Mouse (Mus musculus) neural tube, embryonic 12.5 days (tissue): ENCODE data around the gene Ascc2. TPM values are rescaled to one million over a fixed set of nuclear protein-coding genes. Genes with fewer than 3 reads are reported as not detected.

ENCODE experiments used
- ATAC-seq: fragments of 200-750 bp; cut with Nextera tagmentation; 2 replicates; pipeline ENCODE4 v1.8.0; 2017; ENCODE audit warnings: low read depth, mild to moderate bottlenecking, moderate TSS enrichment, moderate library complexity; ENCODE audit not compliant: low FRiP score
- H3K27ac ChIP-seq: fragments of 300-500 bp; sonication (generic); 2 replicates; pipeline ENCODE4 v1.5.1; 2016
- H3K27me3 ChIP-seq: fragments of 300-500 bp; sonication (generic); replicated peaks from 2 replicates; pipeline ENCODE4 v1.6.1; 2016; ENCODE audit warnings: mild to moderate bottlenecking
- H3K36me3 ChIP-seq: fragments of 300-500 bp; sonication (generic); 2 replicates; pipeline ENCODE4 v1.6.1; 2016; ENCODE audit warnings: mild to moderate bottlenecking
- H3K4me1 ChIP-seq: fragments of 300-500 bp; sonication (generic); 2 replicates; pipeline ENCODE4 v1.6.1; 2016
- H3K4me2 ChIP-seq: fragments of 300-500 bp; sonication (generic); replicated peaks from 2 replicates; pipeline ENCODE4 v1.6.1; 2016; ENCODE audit warnings: mild to moderate bottlenecking
- H3K4me3 ChIP-seq: fragments of 300-500 bp; sonication (generic); 2 replicates; pipeline ENCODE4 v1.5.1; 2016
- H3K9ac ChIP-seq: fragments of 300-500 bp; sonication (generic); 2 replicates; pipeline ENCODE4 v1.6.1; 2016; ENCODE audit warnings: mild to moderate bottlenecking
- H3K9me3 ChIP-seq: fragments of 300-500 bp; sonication (generic); 2 replicates; pipeline ENCODE4 v1.6.1; 2016; ENCODE audit warnings: mild to moderate bottlenecking
- WGBS: fragments of 180-500 bp; shearing (Covaris S2); methylation state at CpG from one replicate; pipeline ENCODE4 v1.1.7; 2016; 5-methylcytosine and 5-hydroxymethylcytosine counted together
- polyA plus RNA-seq: library from polyadenylated mRNA; unstranded; fragments of >200 nt; fragmentation: Nextera tagmentation; extraction: Ambion mirVana; gene quantifications from 2 replicates; pipeline ENCODE4 v1.2.1, GENCODE M21; 2016

The Ascc2 gene
- polyA plus RNA-seq, 1 experiment from 2014 or later = 28.8 TPM

- H3K27me3 ChIP-seq = no peaks in the 10 kb centered on the region
- no peak overlapping the region for H3K9ac ChIP-seq
- no peaks in the 10 kb centered on the region for H3K36me3 ChIP-seq
- no peak for ATAC-seq
- H3K9me3 ChIP-seq = no peaks in the 10 kb centered on the region
- H3K4me3 ChIP-seq = no peak overlapping the region
- no peak overlapping the region for H3K4me2 ChIP-seq
- H3K4me1 ChIP-seq = peaks cover 14% of the 10 kb centered on the region
- 78% methylated on average over 1 of the region's 1 CpGs for WGBS
- H3K27ac ChIP-seq = no peak overlapping the region
Observed at GRCm38 (mm10) chr11:4606541-4606940, 31.0 kb upstream of the Ascc2 start.

DNA sequence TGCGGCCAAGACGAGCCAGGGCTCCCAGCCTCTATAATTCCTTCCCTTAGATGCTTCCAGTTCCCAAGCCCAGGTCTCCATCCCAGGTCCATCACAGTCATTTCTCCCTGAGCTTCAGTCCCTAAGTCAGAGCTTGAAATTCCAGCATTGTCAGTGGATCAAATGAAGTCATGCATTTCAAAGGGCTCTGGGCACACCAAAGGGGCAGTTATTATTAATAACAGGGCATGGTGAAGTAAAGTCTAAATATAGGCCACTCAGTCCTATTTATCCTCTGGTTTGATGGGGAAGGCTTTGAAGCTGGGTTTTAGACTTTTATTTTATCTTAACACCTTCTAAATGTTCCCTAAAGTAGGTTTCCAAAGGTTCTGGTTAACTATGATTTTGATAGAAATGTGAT is 25.6 kb upstream of the Ascc2 start:
- no peak for ATAC-seq
- no peaks in the 10 kb centered on the region for H3K4me1 ChIP-seq
- H3K27me3 ChIP-seq = no peaks in the 10 kb centered on the region
- H3K4me2 ChIP-seq = no peak overlapping the region
- H3K9me3 ChIP-seq = no peaks in the 10 kb centered on the region
- no peak overlapping the region for H3K9ac ChIP-seq
- H3K4me3 ChIP-seq = no peak overlapping the region
- no peak overlapping the region for H3K27ac ChIP-seq
- no peaks in the 10 kb centered on the region for H3K36me3 ChIP-seq
- WGBS = 73% methylated on average over 2 of the region's 2 CpGs

GRCm38 (mm10) chr11:4620017-4620485 is 17.5 kb upstream of the Ascc2 start, which contains the start of gene Gm11032:
Gene Gm11032 (plus strand): TSS chr11:4620067.
- H3K4me3 ChIP-seq = no peak within 1 kb of the TSS
- H3K27me3 ChIP-seq = no peaks in the 10 kb centered on the region
- H3K9me3 ChIP-seq = no peaks in the 10 kb centered on the region
- no peaks in the 10 kb centered on the region for H3K36me3 ChIP-seq
- H3K27ac ChIP-seq = no peak within 1 kb of the TSS
- H3K4me2 ChIP-seq = no peak within 1 kb of the TSS
- H3K9ac ChIP-seq = no peak within 1 kb of the TSS
- no peak for ATAC-seq
- WGBS = 81% methylated on average over 16 of the region's 16 CpGs
- no peaks in the 10 kb centered on the region for H3K4me1 ChIP-seq

GRCm38 (mm10) chr11:4620501-4621108 is 16.9 kb upstream of the Ascc2 start:
- Histone ChIP-seq H3K4me1 (no peaks in the 10 kb centered on the region), H3K9me3 (no peaks in the 10 kb centered on the region), H3K4me3 (no peak overlapping the region), H3K27me3 (no peaks in the 10 kb centered on the region), H3K36me3 (no peaks in the 10 kb centered on the region), H3K9ac (no peak overlapping the region), H3K27ac (no peak overlapping the region), H3K4me2 (no peak overlapping the region)
- 74% methylated on average over 13 of the region's 13 CpGs for WGBS
- ATAC-seq = no peak

GRCm38 (mm10) chr11:4621866-4622265 is 15.7 kb upstream of the Ascc2 start:
- Histone ChIP-seq H3K9me3 (no peaks in the 10 kb centered on the region), H3K4me3 (no peak overlapping the region), H3K27me3 (no peaks in the 10 kb centered on the region), H3K4me1 (no peaks in the 10 kb centered on the region), H3K27ac (no peak overlapping the region), H3K4me2 (no peak overlapping the region), H3K9ac (no peak overlapping the region), H3K36me3 (no peaks in the 10 kb centered on the region)
- 76% methylated on average over 4 of the region's 4 CpGs for WGBS
- no peak for ATAC-seq

- Histone ChIP-seq H3K4me2 (no peak overlapping the region), H3K9me3 (no peaks in the 10 kb centered on the region), H3K27me3 (no peaks in the 10 kb centered on the region), H3K9ac (no peak overlapping the region), H3K27ac (no peak overlapping the region), H3K36me3 (no peaks in the 10 kb centered on the region), H3K4me1 (no peaks in the 10 kb centered on the region), H3K4me3 (no peak overlapping the region)
- no peak for ATAC-seq
- WGBS = 75% methylated on average over 7 of the region's 7 CpGs
Observed at GRCm38 (mm10) chr11:4622442-4622986, 15.0 kb upstream of the Ascc2 start.

GRCm38 (mm10) chr11:4622997-4623396 is 14.6 kb upstream of the Ascc2 start:
- 64% methylated on average over 5 of the region's 5 CpGs for WGBS
- Histone ChIP-seq H3K27ac (no peak overlapping the region), H3K4me3 (no peak overlapping the region), H3K9me3 (no peaks in the 10 kb centered on the region), H3K36me3 (no peaks in the 10 kb centered on the region), H3K9ac (no peak overlapping the region), H3K4me1 (no peaks in the 10 kb centered on the region), H3K27me3 (no peaks in the 10 kb centered on the region), H3K4me2 (no peak overlapping the region)
- no peak for ATAC-seq

DNA sequence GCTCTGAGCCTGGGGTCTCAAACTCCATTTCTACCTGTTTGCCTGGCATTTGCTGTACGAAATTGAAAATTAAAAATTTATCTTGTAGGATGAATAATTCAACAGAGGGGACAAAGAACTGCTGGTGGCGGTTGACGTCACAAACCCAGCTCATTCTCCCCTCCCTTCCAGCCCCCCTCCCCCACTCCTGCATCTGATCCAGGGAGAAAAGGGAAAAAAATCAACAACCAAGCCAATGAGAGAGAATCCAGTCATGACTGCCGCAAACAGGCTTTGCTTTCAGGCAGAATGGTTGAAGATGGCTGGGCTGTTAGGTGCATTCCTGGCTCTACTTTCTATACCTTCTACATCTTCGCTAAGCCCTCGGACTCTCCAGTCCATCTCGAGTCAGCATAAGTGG is 11.6 kb upstream of the Ascc2 start:
- no peak for ATAC-seq
- Histone ChIP-seq H3K27me3 (no peaks in the 10 kb centered on the region), H3K27ac (no peak overlapping the region), H3K4me1 (no peaks in the 10 kb centered on the region), H3K36me3 (no peaks in the 10 kb centered on the region), H3K4me2 (no peak overlapping the region), H3K4me3 (no peak overlapping the region), H3K9me3 (no peaks in the 10 kb centered on the region), H3K9ac (no peak overlapping the region)
- 79% methylated on average over 7 of the region's 7 CpGs for WGBS

DNA sequence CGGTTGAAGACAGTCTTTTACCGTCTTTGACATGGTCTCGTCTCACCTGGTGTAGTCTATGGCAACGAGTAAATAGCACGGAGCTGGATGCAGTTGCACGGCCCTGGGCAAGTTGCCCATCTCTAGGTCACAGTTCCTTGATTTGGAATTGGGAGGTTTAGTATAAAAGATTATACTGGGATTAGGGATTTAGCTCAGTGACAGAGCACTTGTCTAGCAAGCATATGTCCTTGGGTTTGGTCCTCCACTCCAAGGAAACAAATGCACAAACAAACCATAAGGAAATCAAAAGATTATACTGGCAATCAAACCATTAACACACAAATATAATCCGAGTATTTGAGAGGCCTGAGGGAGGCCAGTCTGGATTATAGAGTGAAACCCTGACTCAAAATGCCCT is 9.9 kb upstream of the Ascc2 start:
- Histone ChIP-seq H3K4me1 (no peaks in the 10 kb centered on the region), H3K4me2 (no peak overlapping the region), H3K9ac (no peak overlapping the region), H3K36me3 (no peaks in the 10 kb centered on the region), H3K27me3 (no peaks in the 10 kb centered on the region), H3K27ac (no peak overlapping the region), H3K9me3 (no peaks in the 10 kb centered on the region), H3K4me3 (no peak overlapping the region)
- WGBS = 86% methylated on average over 7 of the region's 7 CpGs
- ATAC-seq = no peak

DNA sequence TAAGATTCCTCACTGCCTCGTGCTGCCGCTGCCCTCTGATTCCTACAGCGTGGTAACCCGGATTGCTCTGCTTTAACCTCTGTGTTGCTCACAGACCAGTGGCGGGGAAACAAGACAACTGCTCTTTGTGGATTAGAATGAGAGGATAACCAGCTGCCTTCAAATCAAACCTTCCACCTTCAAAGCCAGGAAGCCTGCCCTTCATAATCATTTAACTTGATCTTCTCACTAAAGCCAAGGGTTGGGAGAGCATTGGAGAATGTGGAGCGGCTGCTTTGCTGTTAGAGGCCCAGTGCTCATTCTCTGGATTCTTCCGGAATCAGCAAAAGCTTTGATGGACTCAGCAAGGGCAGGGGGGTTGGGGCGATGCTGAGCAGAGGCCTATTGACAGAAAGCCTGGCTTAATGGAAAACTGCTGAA is 7.7 kb upstream of the Ascc2 start:
- ATAC-seq = no peak
- H3K9me3 ChIP-seq = no peaks in the 10 kb centered on the region
- no peaks in the 10 kb centered on the region for H3K36me3 ChIP-seq
- WGBS = 51% methylated on average over 8 of the region's 8 CpGs
- no peak overlapping the region for H3K27ac ChIP-seq
- H3K4me2 ChIP-seq = no peak overlapping the region
- no peaks in the 10 kb centered on the region for H3K27me3 ChIP-seq
- H3K9ac ChIP-seq = no peak overlapping the region
- H3K4me1 ChIP-seq = no peaks in the 10 kb centered on the region
- no peak overlapping the region for H3K4me3 ChIP-seq

- peaks cover 5% of the 10 kb centered on the region for H3K4me1 ChIP-seq
- no peaks in the 10 kb centered on the region for H3K27me3 ChIP-seq
- no peak overlapping the region for H3K9ac ChIP-seq
- no peak overlapping the region for H3K4me3 ChIP-seq
- H3K9me3 ChIP-seq = no peaks in the 10 kb centered on the region
- H3K36me3 ChIP-seq = no peaks in the 10 kb centered on the region
- H3K4me2 ChIP-seq = no peak overlapping the region
- ATAC-seq = no peak
- 55% methylated on average over 2 of the region's 2 CpGs for WGBS
- H3K27ac ChIP-seq = no peak overlapping the region
Observed at GRCm38 (mm10) chr11:4633420-4633819, 4.1 kb upstream of the Ascc2 start.

DNA sequence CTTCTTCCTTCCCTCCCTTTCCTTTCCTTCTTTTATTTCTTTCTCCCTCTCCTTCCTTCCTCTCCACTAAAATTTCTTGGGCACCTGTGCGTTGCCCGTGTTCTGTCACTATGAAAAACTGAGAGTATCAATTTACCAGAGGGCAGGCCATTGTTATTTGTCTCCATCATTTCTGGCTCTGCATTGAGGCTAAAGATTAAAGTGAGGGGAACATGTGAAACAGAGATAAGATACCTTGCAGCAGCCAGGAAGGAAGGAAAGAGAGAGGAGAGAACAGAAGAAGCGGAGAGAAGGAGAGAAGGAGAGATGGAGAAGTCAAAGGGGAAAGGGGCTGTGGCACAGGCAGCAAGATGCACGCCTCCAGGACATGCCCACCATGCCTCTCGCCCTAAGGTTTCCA is 3.2 kb upstream of the Ascc2 start:
- Histone ChIP-seq H3K4me2 (no peak overlapping the region), H3K27ac (no peak overlapping the region), H3K27me3 (no peaks in the 10 kb centered on the region), H3K4me3 (no peak overlapping the region), H3K9me3 (no peaks in the 10 kb centered on the region), H3K36me3 (no peaks in the 10 kb centered on the region), H3K4me1 (peaks cover 11% of the 10 kb centered on the region), H3K9ac (no peak overlapping the region)
- 80% methylated on average over 5 of the region's 5 CpGs for WGBS
- ATAC-seq = no peak

DNA sequence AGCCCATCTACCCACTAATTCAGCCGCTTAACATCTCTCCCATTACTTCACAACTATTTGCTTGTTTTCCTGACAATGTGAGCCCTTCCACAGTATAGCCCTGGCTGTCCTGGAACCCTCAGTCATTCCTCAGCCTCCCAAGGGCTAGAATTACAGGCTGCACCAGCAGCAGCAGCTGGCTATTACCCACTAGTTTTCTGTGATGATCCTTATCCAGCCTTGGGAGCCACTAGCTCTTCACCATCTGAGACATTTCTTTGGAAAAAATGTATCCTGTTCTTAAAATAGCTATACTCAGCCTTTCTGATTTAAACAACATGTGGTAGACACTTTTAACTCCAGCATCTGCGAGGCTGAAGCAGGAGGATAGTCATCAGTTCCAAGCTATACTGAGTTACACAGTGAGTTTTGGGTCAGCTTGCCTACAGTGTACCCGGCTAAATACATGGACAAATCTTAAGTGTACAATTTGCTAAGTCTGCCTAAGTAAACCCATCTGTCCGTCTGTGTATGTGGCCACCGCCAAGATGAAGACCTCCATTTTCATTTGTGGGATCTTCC is 685 bp upstream of the Ascc2 start:
- peak overlapping the region; percentile 88 for H3K4me2 ChIP-seq
- 0 out of 2 replicates have a peak, but pooled peaks cover 3% of the 10 kb centered on the region for H3K36me3 ChIP-seq
- H3K4me3 ChIP-seq = no peak overlapping the region
- no peak overlapping the region for H3K27ac ChIP-seq
- H3K9me3 ChIP-seq = no peaks in the 10 kb centered on the region
- peaks cover 11% of the 10 kb centered on the region for H3K4me1 ChIP-seq
- H3K9ac ChIP-seq = no peak overlapping the region
- no peaks in the 10 kb centered on the region for H3K27me3 ChIP-seq
- 0 out of 2 replicates have a peak, but pooled peaks have one; percentile 10 for ATAC-seq
- 58% methylated on average over 5 of the region's 5 CpGs for WGBS
